Mouse (Mus musculus): ENCODE results near the gene Lrfn4.

GRCm38 (mm10) chr19:4578799-4579198, 36.7 kb downstream of the Lrfn4 start:
- TF ChIP-seq CTCF (IDR thresholded peaks at IDR 0.05; ENCODE audit: control insufficient read depth, insufficient read depth, low read length) = no peak
- no peak for TF ChIP-seq POLR2A (IDR thresholded peaks at IDR 0.05; ENCODE audit: borderline replicate concordance, control insufficient read depth, low read depth, low read length)
